Mouse (Mus musculus) heart, embryonic 12.5 days (tissue): Measurements from ENCODE around the gene Commd3. TPM values are rescaled to one million over a fixed set of nuclear protein-coding genes. Genes with fewer than 3 reads are reported as not detected.
A peak's percentile ranks its signal among the peaks of the same experiment; 100 is the strongest.

Experiments used
- ATAC-seq: fragments of 200-750 bp; cut with Nextera tagmentation; 2 replicates; pipeline ENCODE4 v1.8.0; 2017; ENCODE audit warnings: moderate TSS enrichment, moderate library complexity; ENCODE audit not compliant: insufficient number of reproducible peaks, low FRiP score
- H3K27ac ChIP-seq: fragments of 300-500 bp; sonication (generic); 2 replicates; pipeline ENCODE4 v1.5.1; 2016; ENCODE audit warnings: mild to moderate bottlenecking, moderate library complexity; ENCODE audit not compliant: poor library complexity, severe bottlenecking
- H3K27me3 ChIP-seq: fragments of 300-500 bp; sonication (generic); replicated peaks from 2 replicates; pipeline ENCODE4 v1.6.1; 2016; ENCODE audit warnings: mild to moderate bottlenecking, moderate library complexity
- H3K36me3 ChIP-seq: fragments of 300-500 bp; sonication (generic); 2 replicates; pipeline ENCODE4 v1.6.1; 2016; ENCODE audit warnings: mild to moderate bottlenecking, moderate library complexity
- H3K4me1 ChIP-seq: fragments of 300-500 bp; sonication (generic); replicated peaks from 2 replicates; pipeline ENCODE4 v1.6.1; 2016; ENCODE audit warnings: mild to moderate bottlenecking
- H3K4me2 ChIP-seq: fragments of 300-500 bp; sonication (generic); 2 replicates; pipeline ENCODE4 v1.6.1; 2016; ENCODE audit warnings: mild to moderate bottlenecking, moderate library complexity
- H3K4me3 ChIP-seq: fragments of 300-500 bp; sonication (generic); 2 replicates; pipeline ENCODE4 v1.5.1; 2016; ENCODE audit warnings: mild to moderate bottlenecking
- H3K9ac ChIP-seq: fragments of 300-500 bp; sonication (generic); 2 replicates; pipeline ENCODE4 v1.6.1; 2016; ENCODE audit warnings: mild to moderate bottlenecking, moderate library complexity
- H3K9me3 ChIP-seq: fragments of 300-500 bp; sonication (generic); replicated peaks from 2 replicates; pipeline ENCODE4 v1.6.1; 2016; ENCODE audit warnings: mild to moderate bottlenecking, moderate library complexity
- WGBS: fragments of 180-500 bp; shearing (Covaris S2); methylation state at CpG from one replicate; pipeline ENCODE4 v1.1.7; 2016; 5-methylcytosine and 5-hydroxymethylcytosine counted together
- polyA plus RNA-seq: library from polyadenylated mRNA; unstranded; fragments of >200 nt; fragmentation: Nextera tagmentation; extraction: Ambion mirVana; gene quantifications from 2 replicates; pipeline ENCODE4 v1.2.1, GENCODE M21; 2016

Gene Commd3
- polyA plus RNA-seq: 144 and 153 TPM in 2 replicates

DNA sequence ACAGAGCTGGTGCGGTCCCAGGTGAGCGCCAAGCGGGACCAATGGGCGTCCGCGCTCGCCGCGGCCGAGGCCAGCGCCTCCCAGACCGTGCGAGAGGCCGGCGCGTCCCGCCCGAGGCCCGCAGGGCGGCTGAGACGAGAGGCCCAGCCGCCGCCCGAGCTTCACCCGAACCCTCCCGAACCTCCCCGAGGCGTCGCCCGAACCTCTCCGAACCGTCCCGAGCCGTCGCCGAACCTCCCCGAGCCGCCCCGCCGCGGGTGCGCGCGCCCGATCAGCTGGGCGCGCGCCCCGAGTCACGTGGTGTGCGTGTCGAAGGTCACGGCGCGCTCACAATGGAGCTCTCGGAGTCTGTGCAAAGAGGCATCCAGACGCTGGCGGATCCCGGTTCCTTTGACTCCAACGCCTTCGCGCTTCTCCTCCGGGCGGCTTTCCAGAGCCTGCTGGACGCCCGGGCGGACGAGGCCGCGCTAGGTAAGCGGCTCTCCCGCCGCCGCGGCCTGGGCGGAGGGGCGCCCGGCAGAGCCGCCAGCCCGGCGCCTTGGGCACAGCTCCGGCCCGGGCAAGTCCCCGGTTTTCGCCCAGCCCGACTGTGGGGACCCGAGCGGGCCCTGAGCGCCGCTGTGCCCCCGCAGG lies at the start of gene Commd3:
Commd3 (plus strand) TSS at position 252 of the 633 bp plus-strand sequence.
- H3K4me2 ChIP-seq: peak within 1 kb of the TSS; percentile 82
- 0 out of 2 replicates have a peak, but pooled peaks cover 6% of the 10 kb centered on the region for H3K4me1 ChIP-seq
- H3K4me3 ChIP-seq: peak within 1 kb of the TSS; percentile 97
- H3K27ac ChIP-seq: peak within 1 kb of the TSS; percentile 97
- H3K27me3 ChIP-seq: peaks cover 14% of the 10 kb centered on the region
- under 1% methylated on average over 91 of the region's 91 CpGs for WGBS
- no peaks in the 10 kb centered on the region for H3K36me3 ChIP-seq
- no peaks in the 10 kb centered on the region for H3K9me3 ChIP-seq
- peak; percentile 82 for ATAC-seq
- peak within 1 kb of the TSS; percentile 99 for H3K9ac ChIP-seq

- Histone ChIP-seq H3K4me2 (no peak overlapping the region), H3K9ac (no peak overlapping the region), H3K27ac (no peak overlapping the region), H3K36me3 (no peaks in the 10 kb centered on the region), H3K27me3 (peaks cover 42% of the 10 kb centered on the region), H3K9me3 (0 out of 2 replicates have a peak, but pooled peaks cover 3% of the 10 kb centered on the region), H3K4me1 (0 out of 2 replicates have a peak, but pooled peaks cover 3% of the 10 kb centered on the region), H3K4me3 (no peak overlapping the region)
- WGBS: 70% methylated on average over 10 of the region's 10 CpGs
- no peak for ATAC-seq
Measured at GRCm38 (mm10) chr2:18623219-18623618, 49.0 kb upstream of the Commd3 start.

DNA sequence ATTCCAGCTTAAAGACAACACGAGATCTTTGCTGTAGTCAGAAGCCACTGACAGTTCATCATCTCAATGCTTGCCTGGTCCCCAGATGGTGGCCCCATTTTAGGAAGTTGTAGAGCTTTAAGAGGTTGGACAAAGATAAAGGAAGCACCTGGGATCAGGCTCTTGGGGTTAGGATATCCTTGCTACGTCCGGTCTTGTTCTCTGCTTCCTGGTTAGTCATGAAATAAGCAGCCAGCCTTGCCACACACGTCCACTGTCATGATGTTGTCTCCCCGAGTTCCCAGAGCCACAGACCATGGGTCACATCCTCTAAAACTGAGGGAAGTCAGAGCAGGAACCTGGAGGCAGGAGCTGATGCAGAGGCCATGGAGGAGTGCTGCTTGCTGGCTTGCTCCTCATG lies 41.6 kb upstream of the Commd3 start:
- Histone ChIP-seq H3K4me2 (no peak overlapping the region), H3K4me1 (0 out of 2 replicates have a peak, but pooled peaks cover 7% of the 10 kb centered on the region), H3K4me3 (no peak overlapping the region), H3K9me3 (0 out of 2 replicates have a peak, but pooled peaks cover 3% of the 10 kb centered on the region), H3K36me3 (no peaks in the 10 kb centered on the region), H3K27ac (no peak overlapping the region), H3K9ac (no peak overlapping the region), H3K27me3 (peaks cover 19% of the 10 kb centered on the region)
- 56% methylated on average over 5 of the region's 5 CpGs for WGBS
- ATAC-seq: no peak

DNA sequence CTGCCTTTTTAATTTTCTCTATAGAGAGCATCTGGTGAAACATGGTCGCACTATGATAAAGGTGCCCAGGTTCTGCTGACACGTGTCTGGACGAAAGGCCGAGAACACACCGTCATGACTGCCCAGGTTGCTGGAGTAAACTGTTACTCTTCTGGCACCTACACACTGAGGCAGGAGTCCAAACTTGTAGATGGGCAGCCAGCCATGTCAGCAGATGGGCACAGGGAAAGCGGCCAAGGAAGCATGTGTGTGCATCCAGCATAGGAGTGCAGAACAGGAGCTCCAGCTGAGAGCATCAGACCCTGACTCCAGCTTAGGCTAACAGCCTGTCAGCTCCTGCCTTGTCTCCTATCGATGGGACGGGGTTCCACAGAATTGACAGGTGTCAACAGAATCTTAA lies 37.1 kb upstream of the Commd3 start:
- Histone ChIP-seq H3K27ac (no peak overlapping the region), H3K9ac (no peak overlapping the region), H3K27me3 (peaks cover 19% of the 10 kb centered on the region), H3K36me3 (no peaks in the 10 kb centered on the region), H3K4me3 (no peak overlapping the region), H3K4me1 (no peaks in the 10 kb centered on the region), H3K9me3 (no peaks in the 10 kb centered on the region), H3K4me2 (no peak overlapping the region)
- no peak for ATAC-seq
- WGBS: 83% methylated on average over 8 of the region's 8 CpGs

GRCm38 (mm10) chr2:18648563-18648962 lies 23.6 kb upstream of the Commd3 start:
- Histone ChIP-seq H3K27me3 (no peaks in the 10 kb centered on the region; the same call in 1 of the 2 replicates), H3K4me3 (no peak overlapping the region), H3K27ac (no peak overlapping the region), H3K4me2 (no peak overlapping the region), H3K9me3 (no peaks in the 10 kb centered on the region; the same call in 1 of the 2 replicates), H3K4me1 (no peaks in the 10 kb centered on the region), H3K9ac (no peak overlapping the region), H3K36me3 (no peaks in the 10 kb centered on the region)
- 76% methylated on average over 4 of the region's 4 CpGs for WGBS
- ATAC-seq: no peak

DNA sequence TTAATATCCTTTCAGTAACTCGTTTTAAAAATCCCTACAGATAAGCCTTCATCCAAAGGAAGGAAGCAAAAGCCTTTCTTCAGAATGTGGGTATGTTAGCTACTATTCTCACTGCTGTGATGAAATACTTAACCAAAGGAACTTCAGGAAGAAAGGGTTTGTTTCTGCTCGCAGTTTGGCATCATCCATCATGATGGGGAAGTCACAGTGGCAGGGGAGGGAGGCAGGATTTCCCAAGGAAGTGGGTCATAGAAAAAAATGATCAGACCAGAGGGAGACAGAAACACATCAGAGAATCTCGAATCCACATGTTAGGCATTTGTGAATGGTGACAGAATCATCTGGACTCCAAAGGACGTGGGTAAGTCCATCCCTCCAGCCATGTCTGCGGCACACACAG lies 17.4 kb upstream of the Commd3 start:
- Histone ChIP-seq H3K9ac (no peak overlapping the region), H3K36me3 (no peaks in the 10 kb centered on the region), H3K4me3 (no peak overlapping the region), H3K27ac (no peak overlapping the region), H3K4me2 (no peak overlapping the region), H3K9me3 (no peaks in the 10 kb centered on the region), H3K4me1 (no peaks in the 10 kb centered on the region), H3K27me3 (peaks cover 4% of the 10 kb centered on the region; the same call in 1 of the 2 replicates)
- WGBS: 50% methylated on average over 5 of the region's 5 CpGs
- no peak for ATAC-seq

DNA sequence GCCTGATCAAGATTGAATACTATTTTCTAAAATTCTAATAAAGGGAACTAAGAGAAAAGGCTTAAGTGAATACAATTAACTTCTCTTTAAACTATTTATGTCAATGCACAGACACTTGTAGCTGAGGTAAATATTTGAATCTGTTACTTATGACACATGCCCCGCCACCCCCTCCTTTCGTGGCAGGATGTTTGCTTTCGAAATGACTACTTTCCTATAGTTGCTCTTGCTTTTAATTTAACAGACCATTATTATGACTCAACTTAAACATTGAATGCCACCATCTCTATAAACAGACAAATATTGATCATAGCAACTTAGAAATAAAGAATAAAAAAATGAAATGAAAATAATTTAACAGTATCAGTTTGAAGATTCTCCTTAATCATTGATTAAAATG lies 8.2 kb upstream of the Commd3 start:
- no peak overlapping the region for H3K27ac ChIP-seq
- peaks cover 17% of the 10 kb centered on the region for H3K27me3 ChIP-seq
- 78% methylated on average over 3 of the region's 3 CpGs for WGBS
- H3K36me3 ChIP-seq: no peaks in the 10 kb centered on the region
- no peak overlapping the region for H3K9ac ChIP-seq
- H3K4me3 ChIP-seq: no peak overlapping the region
- H3K4me1 ChIP-seq: no peaks in the 10 kb centered on the region
- H3K4me2 ChIP-seq: no peak overlapping the region
- H3K9me3 ChIP-seq: no peaks in the 10 kb centered on the region
- ATAC-seq: no peak

GRCm38 (mm10) chr2:18671041-18671440 lies 1.1 kb upstream of the Commd3 start:
- Histone ChIP-seq H3K9ac (no peak overlapping the region), H3K27me3 (peaks cover 15% of the 10 kb centered on the region), H3K27ac (no peak overlapping the region), H3K36me3 (no peaks in the 10 kb centered on the region), H3K4me3 (no peak overlapping the region), H3K4me2 (no peak overlapping the region), H3K4me1 (0 out of 2 replicates have a peak, but pooled peaks cover 6% of the 10 kb centered on the region), H3K9me3 (no peaks in the 10 kb centered on the region)
- ATAC-seq: no peak
- 22% methylated on average over 6 of the region's 6 CpGs for WGBS

- 1% methylated on average over 11 of the region's 11 CpGs for WGBS
- H3K4me3 ChIP-seq: peak overlapping the region; percentile 97
- peak overlapping the region; percentile 82 for H3K4me2 ChIP-seq
- H3K4me1 ChIP-seq: 0 out of 2 replicates have a peak, but pooled peaks cover 6% of the 10 kb centered on the region
- H3K27ac ChIP-seq: peak overlapping the region; percentile 97
- ATAC-seq: no peak
- peak overlapping the region; percentile 99 for H3K9ac ChIP-seq
- peaks cover 8% of the 10 kb centered on the region for H3K27me3 ChIP-seq
- no peaks in the 10 kb centered on the region for H3K9me3 ChIP-seq
- no peaks in the 10 kb centered on the region for H3K36me3 ChIP-seq
Measured at GRCm38 (mm10) chr2:18672766-18673164, 581 bp downstream of the Commd3 start.

DNA sequence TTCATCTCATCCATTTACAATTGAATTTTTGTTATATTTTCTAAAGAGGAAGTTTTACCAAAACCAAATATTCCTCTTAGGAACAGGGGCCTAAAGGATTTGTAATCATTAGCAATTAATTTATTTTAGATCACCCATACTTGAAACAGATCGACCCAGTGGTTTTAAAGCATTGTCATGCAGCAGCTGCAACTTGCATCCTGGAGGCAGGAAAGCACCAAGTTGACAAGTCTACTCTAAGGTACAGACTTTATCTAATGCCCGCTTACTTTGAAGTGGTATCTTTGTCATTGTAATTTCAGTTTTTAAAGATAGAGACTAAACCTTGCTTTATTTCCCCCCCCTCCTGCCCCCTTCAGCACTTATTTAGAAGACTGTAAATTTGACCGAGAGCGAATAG lies 1.6 kb downstream of the Commd3 start:
- 72% methylated on average over 4 of the region's 4 CpGs for WGBS
- Histone ChIP-seq H3K27me3 (0 out of 2 replicates have a peak, but pooled peaks cover 2% of the 10 kb centered on the region), H3K4me3 (no peak overlapping the region), H3K9me3 (no peaks in the 10 kb centered on the region), H3K27ac (no peak overlapping the region), H3K9ac (no peak overlapping the region), H3K4me1 (0 out of 2 replicates have a peak, but pooled peaks cover 6% of the 10 kb centered on the region), H3K4me2 (no peak overlapping the region), H3K36me3 (no peaks in the 10 kb centered on the region)
- no peak for ATAC-seq

DNA sequence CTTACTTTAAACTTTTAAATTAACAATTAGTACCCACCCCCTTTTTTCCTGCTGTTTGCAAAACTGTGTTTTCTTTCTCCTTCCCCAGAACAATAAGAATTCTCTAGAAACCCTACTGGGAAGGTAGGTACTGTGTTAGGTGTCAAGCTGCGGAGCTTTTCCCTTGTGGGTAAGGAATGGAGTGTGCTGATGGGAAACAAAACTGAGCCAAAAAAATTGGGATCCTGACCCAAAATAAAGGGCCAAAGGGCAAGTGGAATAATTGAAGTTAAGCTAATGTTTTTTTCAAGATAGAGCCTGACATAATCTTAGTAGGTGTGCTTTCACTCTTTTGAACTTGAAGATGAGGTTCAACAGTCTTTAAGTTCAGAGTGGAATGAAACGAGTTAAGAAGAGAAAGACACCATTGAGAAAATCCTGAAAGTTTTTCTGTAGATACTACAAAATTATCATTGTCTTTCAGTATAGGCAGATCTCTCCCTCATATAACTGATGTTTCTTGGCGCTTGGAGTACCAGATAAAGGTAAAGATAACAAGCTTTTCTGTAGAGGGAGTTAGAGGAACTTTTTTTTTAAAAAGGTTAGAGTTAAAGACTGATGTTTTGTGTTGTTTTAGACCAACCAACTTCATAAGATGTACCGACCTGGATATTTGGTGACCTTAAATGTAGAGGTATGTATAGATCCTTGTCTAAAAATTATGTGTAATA lies 2.2 kb downstream of the Commd3 start:
- ATAC-seq: no peak
- no peak overlapping the region for H3K27ac ChIP-seq
- no peak overlapping the region for H3K4me2 ChIP-seq
- H3K4me1 ChIP-seq: 0 out of 2 replicates have a peak, but pooled peaks cover 6% of the 10 kb centered on the region
- H3K27me3 ChIP-seq: peaks cover 6% of the 10 kb centered on the region; the same call in 1 of the 2 replicates
- no peaks in the 10 kb centered on the region for H3K36me3 ChIP-seq
- 75% methylated on average over 4 of the region's 4 CpGs for WGBS
- H3K9me3 ChIP-seq: no peaks in the 10 kb centered on the region
- no peak overlapping the region for H3K4me3 ChIP-seq
- no peak overlapping the region for H3K9ac ChIP-seq
